Mouse (Mus musculus) erythroblast, embryonic 14.5 days (primary cell): ENCODE measurements around the gene Olfr69. TPM values are rescaled to one million over a fixed set of nuclear protein-coding genes. Genes with fewer than 3 reads are reported as not detected.
"Not testable (repeated sequence)": the region's sequence is repeated elsewhere in the genome, so short reads cannot be mapped to it uniquely, and the experiment has no call there.

Experiments used
- H3K27me3 ChIP-seq: 2 replicates; pipeline ENCODE4 v1.6.1; 2012; ENCODE audit warnings: inconsistent platforms; ENCODE audit not compliant: control insufficient read depth
- H3K36me3 ChIP-seq: 2 replicates; pipeline ENCODE4 v1.6.1; 2012; ENCODE audit warnings: mild to moderate bottlenecking, inconsistent platforms; ENCODE audit not compliant: control insufficient read depth
- H3K4me1 ChIP-seq: 2 replicates; pipeline ENCODE4 v1.6.1; 2012; ENCODE audit warnings: inconsistent platforms; ENCODE audit not compliant: control insufficient read depth
- H3K4me3 ChIP-seq: replicated peaks from 2 replicates; pipeline ENCODE3; 2012; ENCODE audit warnings: moderate library complexity, mild to moderate bottlenecking, inconsistent platforms
- H3K9me3 ChIP-seq: 2 replicates; pipeline ENCODE4 v1.6.1; 2012; ENCODE audit warnings: low read length, inconsistent platforms, mixed read lengths; ENCODE audit not compliant: control insufficient read depth
- GATA1 ChIP-seq: IDR thresholded peaks from 2 replicates; pipeline ENCODE4 v1.6.1; 2012; ENCODE audit warnings: low read length, inconsistent platforms, mixed read lengths
- TAL1 ChIP-seq: IDR thresholded peaks from 3 replicates; pipeline ENCODE4 v1.6.1; 2012; ENCODE audit warnings: low read length, inconsistent platforms, mixed read lengths
- polyA plus RNA-seq: library from polyadenylated mRNA; stranded (reverse); fragments of >175 nt; gene quantifications from 2 replicates; pipeline ENCODE4 v1.2.3, GENCODE M21; 2012

The Olfr69 gene
- polyA plus RNA-seq, 1 experiment, result not detected

DNA sequence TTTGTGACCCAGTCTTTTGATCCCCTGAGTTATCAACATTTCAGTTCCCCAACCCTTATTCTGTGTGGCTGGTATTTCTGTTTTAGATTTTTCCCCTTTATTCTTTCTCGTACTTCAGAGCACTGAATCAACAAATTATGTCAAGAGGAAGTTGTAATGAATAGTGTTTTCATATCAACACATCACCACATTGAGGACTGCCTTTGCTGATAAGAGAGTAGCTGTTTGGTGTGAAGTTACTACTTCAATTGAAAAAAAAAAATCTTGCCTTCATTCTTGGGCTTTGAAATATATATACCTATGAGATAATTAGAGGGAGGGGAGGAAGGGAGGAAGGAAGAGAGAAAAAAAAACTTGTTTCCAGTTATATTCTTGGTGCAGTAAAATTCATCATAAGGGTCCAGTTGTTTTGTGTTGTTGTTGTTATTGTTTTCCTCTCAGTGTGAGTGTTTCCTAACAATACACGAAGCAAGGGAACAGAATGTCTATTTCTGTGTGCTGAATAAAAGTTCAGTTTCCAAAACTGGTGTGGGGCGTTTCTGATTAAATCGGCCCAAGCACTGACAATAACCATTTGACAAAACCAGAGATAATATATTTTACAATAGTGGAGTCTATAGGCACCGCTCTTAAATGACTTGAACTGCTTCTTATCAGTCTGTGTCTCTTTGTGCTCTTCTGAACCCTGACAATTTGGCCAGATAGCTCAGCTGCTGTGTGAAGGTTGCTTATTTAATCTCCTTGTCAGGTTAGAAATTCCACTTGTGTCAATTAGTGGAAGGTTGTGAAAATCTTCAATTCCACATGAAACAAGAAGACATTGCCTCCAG, 37.8 kb upstream of the Olfr69 start:
- Histone ChIP-seq H3K36me3 (peaks cover 36% of the 10 kb centered on the region), H3K27me3 (no peaks in the 10 kb centered on the region), H3K9me3 (no peaks in the 10 kb centered on the region), H3K4me3 (peak overlapping the region; percentile 64), H3K4me1 (peaks cover 52% of the 10 kb centered on the region)
- TF ChIP-seq GATA1 (peak; percentile 82), TAL1 (peak; percentile 79)

DNA sequence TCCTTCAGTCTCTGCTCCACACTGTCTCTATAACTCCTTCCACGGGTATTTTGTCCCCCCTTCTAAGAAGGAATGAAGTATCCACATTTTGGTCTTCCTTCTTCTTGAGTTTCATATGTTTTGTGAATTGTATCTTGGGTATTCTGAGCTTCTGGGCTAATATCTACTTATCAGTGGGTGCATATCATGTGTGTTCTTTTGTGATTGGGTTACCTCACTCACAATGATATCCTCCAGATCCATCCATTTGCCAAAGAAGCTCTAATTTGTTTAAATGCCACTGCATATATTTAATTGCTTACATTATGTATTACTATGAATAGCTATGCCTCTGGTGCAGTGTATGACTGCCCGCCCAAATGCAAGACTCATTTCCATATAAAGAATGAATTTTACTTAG, 36.7 kb upstream of the Olfr69 start:
- not testable (repeated sequence) for H3K27me3 ChIP-seq, H3K4me3 ChIP-seq, H3K9me3 ChIP-seq
- H3K36me3 ChIP-seq, result peaks cover 30% of the 10 kb centered on the region
- H3K4me1 ChIP-seq, result peaks cover 48% of the 10 kb centered on the region

DNA sequence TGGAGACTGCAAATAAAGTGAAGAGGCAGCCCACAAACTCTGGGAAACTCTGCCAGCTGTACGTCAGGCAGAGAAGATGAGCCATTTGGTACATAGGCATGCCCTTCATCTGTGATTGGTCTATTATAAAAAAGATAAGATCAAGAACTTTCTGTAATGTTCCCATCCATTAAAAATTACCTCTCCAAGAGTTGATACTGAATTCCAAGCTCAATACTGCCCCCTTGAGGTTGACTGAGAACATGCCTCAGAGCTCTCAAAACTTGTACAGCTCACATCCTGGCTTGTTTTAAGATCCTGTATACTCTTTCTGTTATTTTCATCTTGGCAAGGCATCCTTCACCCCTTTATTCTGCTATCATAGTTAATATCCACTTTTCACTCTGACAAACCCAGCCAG, 35.5 kb upstream of the Olfr69 start:
- no peaks in the 10 kb centered on the region for H3K27me3 ChIP-seq
- peaks cover 48% of the 10 kb centered on the region for H3K4me1 ChIP-seq
- peaks cover 23% of the 10 kb centered on the region for H3K36me3 ChIP-seq
- no peak overlapping the region for H3K4me3 ChIP-seq
- TF ChIP-seq TAL1 (no peak), GATA1 (no peak)
- no peaks in the 10 kb centered on the region for H3K9me3 ChIP-seq

DNA sequence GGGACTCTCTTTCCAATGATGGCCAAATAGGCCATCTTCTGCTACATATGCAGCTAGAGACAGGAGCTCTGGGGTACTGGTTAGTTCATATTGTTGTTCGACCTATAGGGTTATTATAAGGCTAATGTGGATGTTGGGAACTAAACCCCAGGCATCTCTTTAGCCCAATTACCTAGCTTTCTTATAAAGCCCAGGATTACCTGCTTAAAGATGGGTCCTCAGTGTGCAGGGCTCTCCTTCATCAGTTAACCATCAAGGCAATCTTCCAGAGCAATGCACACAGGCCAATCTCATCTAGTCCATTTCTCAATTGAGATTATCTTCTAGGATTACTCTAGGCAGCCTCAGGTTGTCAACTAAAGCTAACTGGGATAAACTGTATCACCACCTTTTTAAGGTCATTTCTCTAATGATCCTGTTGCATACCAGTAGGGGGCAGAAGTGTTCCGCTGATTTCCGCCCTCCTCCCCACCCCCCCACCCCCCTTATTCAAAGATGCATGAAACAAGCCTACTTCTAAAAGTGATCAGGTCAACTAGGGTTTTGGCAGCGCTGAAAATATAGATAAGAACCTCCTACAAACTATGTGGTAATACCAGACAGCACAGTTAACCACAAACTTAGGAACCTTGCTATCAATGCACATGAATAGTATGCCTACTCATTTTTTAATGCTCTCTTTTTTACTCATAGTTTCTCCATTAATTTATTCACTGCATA, 21.4 kb upstream of the Olfr69 start:
- TF ChIP-seq GATA1 (no peak), TAL1 (no peak)
- Histone ChIP-seq H3K9me3 (no peaks in the 10 kb centered on the region), H3K36me3 (no peaks in the 10 kb centered on the region; the same call in 1 of the 2 replicates), H3K27me3 (no peaks in the 10 kb centered on the region; the same call in 1 of the 2 replicates), H3K4me1 (peaks cover 16% of the 10 kb centered on the region), H3K4me3 (no peak overlapping the region)

DNA sequence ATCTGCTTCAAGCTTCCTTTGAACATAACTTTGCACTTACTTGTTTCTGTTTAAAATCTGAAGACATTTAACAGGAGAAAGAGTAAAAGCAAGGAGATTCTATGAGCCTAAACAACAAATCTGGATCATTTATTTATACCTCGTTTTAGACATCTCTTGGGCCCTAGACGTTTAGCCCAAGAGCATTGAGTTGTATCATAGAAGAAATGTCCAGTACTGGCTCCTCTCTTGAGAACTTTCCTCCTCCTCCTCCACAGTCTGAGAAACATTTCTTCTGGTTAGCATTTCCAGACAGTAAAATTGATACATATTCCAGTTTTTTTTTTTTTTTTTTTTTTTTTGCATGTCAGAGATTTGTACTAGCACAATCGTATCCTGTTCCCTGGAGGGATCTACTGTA, 20.3 kb upstream of the Olfr69 start, which contains the start of gene Olfr67:
Olfr67 (minus strand) TSS at position 101 of the 400 bp plus-strand sequence.
- H3K9me3 ChIP-seq, result no peaks in the 10 kb centered on the region
- peaks cover 16% of the 10 kb centered on the region for H3K4me1 ChIP-seq
- H3K27me3 ChIP-seq, result peaks cover 2% of the 10 kb centered on the region; the same call in 1 of the 2 replicates
- no peaks in the 10 kb centered on the region; the same call in 1 of the 2 replicates for H3K36me3 ChIP-seq
- no peak for TF ChIP-seq TAL1
- no peak for TF ChIP-seq GATA1
- H3K4me3 ChIP-seq, result no peak within 1 kb of the TSS

DNA sequence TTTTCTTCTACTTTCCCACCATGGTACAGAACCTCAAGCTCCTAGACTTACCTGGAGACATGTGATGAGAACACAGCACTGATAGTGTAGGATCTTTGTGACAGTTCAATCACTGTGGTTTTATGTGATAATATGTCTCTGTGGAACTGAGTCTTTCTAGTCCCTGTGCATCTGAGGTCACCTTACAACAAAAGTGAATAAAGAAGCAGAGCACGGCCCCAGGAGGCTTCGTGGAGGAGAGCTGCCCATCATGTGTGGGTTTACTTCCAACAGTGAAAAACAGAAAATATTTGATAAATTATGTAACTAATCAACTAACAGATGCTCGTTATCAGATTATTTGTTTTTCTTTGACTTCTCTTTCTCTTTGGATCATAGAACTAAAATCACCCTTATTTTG, 8.2 kb upstream of the Olfr69 start, which contains the start of gene Olfr68:
Olfr68 (minus strand) TSS at position 101 of the 400 bp plus-strand sequence.
- no peaks in the 10 kb centered on the region; the same call in 1 of the 2 replicates for H3K27me3 ChIP-seq
- TF ChIP-seq GATA1 (no peak), TAL1 (no peak)

DNA sequence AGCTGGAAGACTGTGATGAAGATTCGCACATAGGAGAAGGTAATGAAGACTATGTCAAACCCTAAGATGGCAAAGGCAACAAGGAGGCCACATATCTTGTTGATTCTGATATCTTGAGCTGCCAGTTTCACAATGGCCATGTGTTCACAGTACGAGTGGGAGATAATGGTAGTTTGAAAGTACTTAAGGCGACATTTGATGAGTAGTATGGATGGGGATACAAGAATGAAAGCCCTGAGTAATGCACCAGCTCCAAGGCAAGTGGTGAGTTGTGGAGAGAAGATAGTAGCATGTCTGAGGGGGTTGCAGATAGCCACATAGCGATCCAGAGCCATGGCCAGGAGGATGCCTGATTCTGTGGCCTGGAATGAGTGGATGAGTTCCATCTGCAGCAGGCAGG, 6.3 kb upstream of the Olfr69 start:
- H3K4me3 ChIP-seq, H3K4me1 ChIP-seq, H3K36me3 ChIP-seq, H3K9me3 ChIP-seq, H3K27me3 ChIP-seq: not testable (repeated sequence)

More for the DNA sequence above, 8.2 kb upstream of the Olfr69 start, which contains the start of gene Olfr68:
- Histone ChIP-seq H3K4me1 (peaks cover 2% of the 10 kb centered on the region), H3K36me3 (no peaks in the 10 kb centered on the region), H3K4me3 (no peak within 1 kb of the TSS), H3K9me3 (no peaks in the 10 kb centered on the region)

DNA sequence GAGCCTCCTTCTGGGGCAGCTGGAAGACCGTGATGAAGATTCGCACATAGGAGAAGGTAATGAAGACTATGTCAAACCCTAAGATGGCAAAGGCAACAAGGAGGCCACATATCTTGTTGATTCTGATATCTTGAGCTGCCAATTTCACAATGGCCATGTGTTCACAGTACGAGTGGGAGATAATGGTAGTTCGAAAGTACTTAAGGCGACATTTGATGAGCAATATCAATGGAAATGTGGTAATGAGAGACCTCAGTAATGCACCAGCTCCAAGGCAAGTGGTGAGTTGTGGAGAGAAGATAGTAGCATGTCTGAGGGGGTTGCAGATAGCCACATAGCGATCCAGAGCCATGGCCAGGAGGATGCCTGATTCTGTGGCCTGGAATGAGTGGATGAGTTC, 3.7 kb downstream of the Olfr69 start:
- H3K4me3 ChIP-seq, H3K27me3 ChIP-seq, H3K9me3 ChIP-seq, H3K4me1 ChIP-seq, H3K36me3 ChIP-seq: not testable (repeated sequence)

DNA sequence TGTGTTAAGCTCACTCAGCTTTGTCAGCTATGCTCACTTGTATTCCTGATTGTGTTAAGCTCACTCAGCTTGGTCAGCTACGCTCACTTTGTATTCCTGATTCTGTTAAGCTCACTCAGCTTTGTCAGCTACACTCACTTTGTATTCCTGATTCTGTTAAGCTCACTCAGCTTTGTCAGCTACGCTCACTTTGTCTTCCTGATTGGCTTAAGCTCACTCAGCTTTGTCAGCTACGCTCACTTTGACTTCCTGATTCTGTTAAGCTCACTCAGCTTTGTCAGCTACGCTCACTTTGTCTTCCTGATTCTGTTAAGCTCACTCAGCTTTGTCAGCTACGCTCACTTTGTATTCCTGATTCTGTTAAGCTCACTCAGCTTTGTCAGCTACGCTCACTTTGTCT, 9.2 kb downstream of the Olfr69 start:
- H3K36me3 ChIP-seq, H3K9me3 ChIP-seq, H3K4me1 ChIP-seq, H3K27me3 ChIP-seq, H3K4me3 ChIP-seq: not testable (repeated sequence)
